Mouse (Mus musculus): ENCODE data around the gene Samd9l.
"Not testable (repeated sequence)": the region's sequence is repeated elsewhere in the genome, so short reads cannot be mapped to it uniquely, and the experiment has no call there.

Gene Samd9l

GRCm38 (mm10) chr6:3399340-3400068 lies at the start of gene Samd9l:
TSS of gene Samd9l (minus strand) at chr6:3399572.
- peak; percentile 69 for DNase-seq (ENCODE audit: low read depth)

- DNase-seq (ENCODE audit: low read depth), result peak; percentile 66
These were observed 48.0 kb upstream of the Samd9l start for GRCm38 (mm10) chr6:3447404-3447803.

- DNase-seq (ENCODE audit: low read depth), result no peak
These were observed 44.5 kb upstream of the Samd9l start for GRCm38 (mm10) chr6:3443905-3444304.

DNA sequence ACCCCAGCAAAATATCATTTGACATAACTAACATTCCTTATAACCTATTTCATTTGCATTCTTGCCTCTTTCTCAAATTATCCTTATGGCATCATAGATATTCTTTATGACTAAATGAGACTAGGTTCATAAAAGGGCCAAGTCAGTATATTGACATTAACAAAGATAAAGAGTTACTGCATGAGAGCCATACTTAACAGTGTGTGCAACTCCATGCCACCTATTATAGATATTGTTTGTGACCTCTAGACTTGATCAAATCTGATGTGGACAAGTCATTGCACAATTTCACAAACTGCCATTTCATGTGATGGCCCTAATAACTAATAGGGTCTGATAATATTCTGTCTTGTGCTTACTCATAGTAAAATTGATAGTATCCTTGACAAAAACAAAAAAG lies 36.7 kb upstream of the Samd9l start:
- DNase-seq (ENCODE audit: low read depth), result no peak

GRCm38 (mm10) chr6:3430976-3431375 lies 31.6 kb upstream of the Samd9l start:
- not testable (repeated sequence) for DNase-seq (ENCODE audit: low read depth)

GRCm38 (mm10) chr6:3427047-3427446 lies 27.7 kb upstream of the Samd9l start:
- DNase-seq (ENCODE audit: low read depth), result no peak

GRCm38 (mm10) chr6:3425333-3425732 lies 26.0 kb upstream of the Samd9l start:
- not testable (repeated sequence) for DNase-seq (ENCODE audit: low read depth)

DNA sequence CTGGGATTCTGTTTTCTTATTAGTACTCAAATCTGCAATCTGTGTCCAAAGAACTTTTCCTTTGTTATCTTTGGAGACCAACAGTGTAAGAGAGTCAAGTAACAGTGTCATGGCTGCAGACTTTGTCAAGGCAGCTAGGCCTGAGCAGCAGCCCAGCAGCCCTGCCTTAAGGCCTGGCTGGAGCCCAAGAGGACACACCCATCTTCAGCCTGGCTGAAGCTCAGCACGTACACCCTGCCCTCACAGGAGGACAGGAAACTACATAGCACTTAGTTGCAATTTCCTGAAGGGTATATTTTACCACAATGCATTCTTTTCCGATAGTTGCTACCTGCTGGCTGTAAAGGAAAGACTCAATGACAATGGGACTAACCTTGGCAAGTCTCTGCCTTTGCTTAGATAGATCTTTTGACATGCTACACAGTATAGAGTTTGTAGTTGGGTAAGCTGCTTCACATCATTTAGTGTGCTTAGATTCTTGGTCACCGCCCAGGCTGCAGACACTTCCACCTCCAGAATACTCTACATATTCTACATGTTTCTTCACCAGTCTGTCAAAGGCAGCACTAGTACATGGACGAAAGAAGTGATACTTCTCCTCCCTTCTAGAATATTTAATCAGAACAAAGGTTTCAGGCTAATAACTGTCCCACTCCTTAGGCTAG lies 25.4 kb upstream of the Samd9l start:
- DNase-seq (ENCODE audit: low read depth), result not testable (repeated sequence)

- not testable (repeated sequence) for DNase-seq (ENCODE audit: low read depth)
These were observed 2.0 kb downstream of the Samd9l start for GRCm38 (mm10) chr6:3397182-3397906.

- not testable (repeated sequence) for DNase-seq (ENCODE audit: low read depth)
These were observed 3.3 kb downstream of the Samd9l start for GRCm38 (mm10) chr6:3395921-3396611.

- DNase-seq (ENCODE audit: low read depth), result no peak
These were observed 9.4 kb downstream of the Samd9l start for GRCm38 (mm10) chr6:3389995-3390394.

DNA sequence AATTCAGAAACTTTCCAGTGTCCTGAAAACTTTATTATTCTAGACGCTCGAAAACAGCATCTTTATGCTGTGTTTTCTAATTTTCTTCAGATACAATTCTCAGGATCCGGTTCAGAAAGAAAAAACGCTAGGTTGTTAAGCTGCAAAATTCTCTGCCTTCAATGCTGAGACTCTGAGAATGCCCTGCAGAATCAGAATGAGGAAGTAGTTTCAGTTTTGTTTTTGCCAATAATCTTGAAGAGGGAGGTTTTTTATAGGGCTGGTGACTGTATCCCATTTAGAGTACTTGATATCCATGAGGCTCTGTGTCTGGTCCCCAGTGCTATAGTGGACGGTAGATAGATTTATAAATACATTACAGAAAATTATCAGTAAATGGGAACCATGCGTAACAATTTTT lies 12.8 kb downstream of the Samd9l start:
- DNase-seq (ENCODE audit: low read depth), result no peak

DNA sequence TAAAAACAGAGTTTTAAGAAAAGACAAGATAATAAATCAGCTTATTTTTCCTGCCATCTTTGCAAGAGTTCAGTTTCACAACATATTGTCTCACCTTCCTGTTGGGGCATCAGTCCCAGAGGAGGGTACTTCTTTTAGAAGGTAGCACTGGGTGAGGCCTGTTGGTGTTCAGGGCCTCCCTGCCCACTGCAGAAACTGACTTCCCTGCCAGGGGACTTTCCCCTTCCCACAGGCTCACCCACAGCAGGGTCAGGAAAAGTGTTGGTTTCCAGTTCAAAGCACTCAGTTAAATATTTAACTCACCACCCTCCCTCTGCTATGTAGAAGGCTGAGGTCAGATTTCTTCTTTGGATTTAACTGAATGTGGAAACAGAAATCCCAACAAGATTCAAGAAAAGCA lies 14.6 kb downstream of the Samd9l start:
- DNase-seq (ENCODE audit: low read depth), result not testable (repeated sequence)

DNA sequence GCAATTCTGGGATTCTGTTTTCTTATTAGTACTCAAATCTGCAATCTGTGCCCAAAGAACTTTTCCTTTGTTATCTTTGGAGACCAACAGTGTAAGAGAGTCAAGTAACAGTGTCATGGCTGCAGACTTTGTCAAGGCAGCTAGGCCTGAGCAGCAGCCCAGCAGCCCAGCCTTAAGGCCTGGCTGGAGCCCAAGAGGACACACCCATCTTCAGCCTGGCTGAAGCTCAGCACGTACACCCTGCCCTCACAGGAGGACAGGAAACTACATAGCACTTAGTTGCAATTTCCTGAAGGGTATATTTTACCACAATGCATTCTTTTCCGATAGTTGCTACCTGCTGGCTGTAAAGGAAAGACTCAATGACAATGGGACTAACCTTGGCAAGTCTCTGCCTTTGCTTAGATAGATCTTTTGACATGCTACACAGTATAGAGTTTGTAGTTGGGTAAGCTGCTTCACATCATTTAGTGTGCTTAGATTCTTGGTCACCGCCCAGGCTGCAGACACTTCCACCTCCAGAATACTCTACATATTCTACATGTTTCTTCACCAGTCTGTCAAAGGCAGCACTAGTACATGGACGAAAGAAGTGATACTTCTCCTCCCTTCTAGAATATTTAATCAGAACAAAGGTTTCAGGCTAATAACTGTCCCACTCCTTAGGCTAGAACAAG lies 15.1 kb downstream of the Samd9l start:
- not testable (repeated sequence) for DNase-seq (ENCODE audit: low read depth)

DNA sequence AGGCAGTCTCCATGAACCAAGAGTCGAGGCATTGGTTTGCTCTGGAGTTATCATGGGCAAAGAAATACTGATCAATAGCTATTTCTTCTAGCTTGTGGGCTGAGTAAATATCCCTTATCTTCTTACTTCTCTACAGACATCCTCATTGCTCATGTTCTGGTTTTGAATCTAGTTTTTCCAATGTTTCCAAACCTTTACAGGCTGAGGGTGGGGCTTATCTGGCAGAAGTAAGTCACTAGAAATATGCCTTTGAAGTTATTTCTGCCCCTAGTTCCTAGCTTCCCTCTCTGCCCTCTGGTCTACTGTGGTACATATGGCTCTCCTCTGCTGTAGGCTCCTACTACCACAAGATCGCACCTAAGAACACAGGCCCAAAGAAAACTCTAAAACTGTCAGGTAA lies 20.2 kb downstream of the Samd9l start:
- DNase-seq (ENCODE audit: low read depth), result no peak

DNA sequence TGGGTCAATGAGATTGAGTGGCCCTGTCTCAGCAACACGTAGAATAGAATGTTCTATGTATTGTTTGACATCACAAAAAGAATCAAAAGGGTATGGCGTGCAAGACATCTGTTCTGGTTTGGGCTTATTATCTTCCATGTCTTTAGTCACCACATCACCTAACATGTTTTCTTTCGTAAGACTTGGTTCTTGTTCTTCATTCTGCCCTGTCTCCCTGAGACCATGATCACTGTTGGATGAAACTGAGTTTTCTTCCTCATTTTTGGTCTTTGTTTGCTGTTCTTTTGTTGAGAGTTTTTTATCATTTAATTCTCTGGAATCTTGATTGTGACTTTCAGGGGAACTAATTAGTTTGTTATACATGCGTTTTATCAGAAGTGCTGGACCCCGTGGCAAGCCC lies 22.7 kb downstream of the Samd9l start:
- no peak for DNase-seq (ENCODE audit: low read depth)

DNA sequence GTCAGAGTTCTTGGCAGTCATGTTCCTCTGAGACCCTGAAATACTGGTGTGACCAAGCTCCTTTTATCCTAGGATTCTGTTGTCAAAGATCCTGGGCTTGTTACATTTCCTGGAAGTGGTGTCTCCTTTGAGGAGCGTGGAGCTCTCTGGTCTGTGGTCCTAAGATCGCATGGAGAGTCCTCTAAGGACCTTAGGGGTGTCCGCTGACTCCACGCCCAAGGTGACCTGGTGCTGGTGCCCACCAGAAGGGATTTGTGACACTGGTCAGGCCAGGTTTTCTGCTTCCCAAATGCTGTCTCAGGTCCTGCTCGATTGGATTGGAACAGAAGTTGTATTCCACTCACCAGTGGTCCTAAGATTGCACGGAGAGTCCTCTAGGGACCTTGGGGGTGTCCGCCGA lies 29.8 kb downstream of the Samd9l start:
- DNase-seq (ENCODE audit: low read depth), result no peak

- DNase-seq (ENCODE audit: low read depth), result not testable (repeated sequence)
These were observed 33.8 kb downstream of the Samd9l start for GRCm38 (mm10) chr6:3365609-3366008.

GRCm38 (mm10) chr6:3345924-3346597 lies 53.3 kb downstream of the Samd9l start:
- DNase-seq (ENCODE audit: low read depth), result not testable (repeated sequence)

DNA sequence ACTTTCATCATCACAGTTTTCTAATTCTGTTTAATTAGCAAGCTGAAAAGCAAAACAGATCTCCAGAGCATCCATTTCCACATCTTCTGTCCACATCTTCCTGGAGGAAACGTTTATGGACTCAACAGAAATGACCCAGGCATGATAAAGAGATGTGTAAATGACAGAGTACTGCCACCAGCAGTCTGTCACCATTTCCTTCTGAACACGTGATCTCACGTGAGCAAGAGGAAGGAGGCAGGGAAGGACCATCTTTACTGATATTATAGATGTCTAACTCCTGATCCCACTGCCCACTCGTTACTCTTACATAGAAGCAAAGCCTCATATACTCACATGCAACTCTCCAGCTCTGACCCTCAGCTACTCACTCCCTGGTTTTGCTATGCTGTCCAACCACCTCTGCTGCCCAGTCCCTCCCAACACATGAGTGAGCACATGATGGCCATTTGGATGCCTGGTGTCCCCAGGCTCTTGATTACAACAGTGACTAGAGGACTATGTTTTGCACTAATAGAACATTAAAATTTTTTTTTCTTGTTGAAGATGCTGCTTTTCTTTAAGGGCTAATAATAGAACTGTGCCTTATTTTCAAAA lies 54.2 kb downstream of the Samd9l start:
- not testable (repeated sequence) for DNase-seq (ENCODE audit: low read depth)

Data from c-Kit-positive CD71-negative TER-119-negative erythroid progenitor cells, embryonic 14.5 days (primary cell).